Mouse (Mus musculus) hindbrain, embryonic 10.5 days (tissue): ENCODE data around the gene Tomm20. TPM values are rescaled to one million over a fixed set of nuclear protein-coding genes. Genes with fewer than 3 reads are reported as not detected.
A peak's percentile ranks its signal among the peaks of the same experiment; 100 is the strongest.

Experiments used
- DNase-seq: peaks from one replicate; pipeline ENCODE4 v3.0.0-alpha.2; 2017; ENCODE audit warnings: low spot score
- H3K27ac ChIP-seq: fragments of 300-500 bp; sonication (generic); 2 replicates; pipeline ENCODE4 v1.5.1; 2016; ENCODE audit warnings: mild to moderate bottlenecking, moderate library complexity
- H3K27me3 ChIP-seq: fragments of 300-500 bp; sonication (generic); 2 replicates; pipeline ENCODE4 v1.6.1; 2016; ENCODE audit warnings: mild to moderate bottlenecking; ENCODE audit not compliant: poor library complexity, insufficient read depth, severe bottlenecking
- H3K36me3 ChIP-seq: fragments of 300-500 bp; sonication (generic); 2 replicates; pipeline ENCODE4 v1.6.1; 2016; ENCODE audit warnings: mild to moderate bottlenecking, moderate library complexity
- H3K4me1 ChIP-seq: fragments of 300-500 bp; sonication (generic); replicated peaks from 2 replicates; pipeline ENCODE4 v1.6.1; 2016; ENCODE audit warnings: mild to moderate bottlenecking
- H3K4me3 ChIP-seq: fragments of 300-500 bp; sonication (generic); 2 replicates; pipeline ENCODE4 v1.5.1; 2016; ENCODE audit warnings: mild to moderate bottlenecking, moderate library complexity
- H3K9me3 ChIP-seq: fragments of 300-500 bp; sonication (generic); 2 replicates; pipeline ENCODE4 v1.6.1; 2016; ENCODE audit warnings: mild to moderate bottlenecking, moderate library complexity
- WGBS: fragments of 180-500 bp; shearing (Covaris S2); methylation state at CpG from one replicate; pipeline ENCODE4 v1.1.7; 2016; 5-methylcytosine and 5-hydroxymethylcytosine counted together
- polyA plus RNA-seq: library from polyadenylated mRNA; unstranded; fragments of >200 nt; fragmentation: Nextera tagmentation; extraction: Ambion mirVana; gene quantifications from 2 replicates; pipeline ENCODE4 v1.2.1, GENCODE M21; 2016

The Tomm20 gene
- polyA plus RNA-seq, 1 experiment from 2014 or later: 250 TPM

DNA sequence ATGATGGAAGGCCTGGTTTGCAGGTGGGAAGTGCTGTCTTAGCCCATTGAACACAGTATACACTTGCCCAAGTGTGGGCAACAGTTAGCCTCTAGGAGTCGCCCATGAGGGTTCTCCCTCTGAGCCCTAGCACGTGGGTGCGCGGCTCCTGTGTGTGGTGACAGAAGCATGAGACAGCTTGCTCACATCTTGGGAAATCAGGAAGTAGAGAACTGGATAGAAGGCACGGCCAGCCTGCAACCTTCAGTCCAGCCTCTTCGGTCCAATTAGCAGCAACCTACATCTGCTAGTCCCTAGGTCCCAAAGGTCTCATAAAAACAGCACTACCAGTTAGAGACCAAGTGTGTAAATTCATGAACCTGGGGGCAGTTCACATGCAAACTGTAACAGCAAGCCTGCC, 36.8 kb downstream of the Tomm20 start:
- H3K4me3 ChIP-seq: no peak overlapping the region
- no peak overlapping the region for H3K27ac ChIP-seq
- H3K9me3 ChIP-seq: no peaks in the 10 kb centered on the region
- 85% methylated on average over 6 of the region's 6 CpGs for WGBS
- H3K4me1 ChIP-seq: peaks cover 14% of the 10 kb centered on the region
- H3K36me3 ChIP-seq: no peaks in the 10 kb centered on the region
- DNase-seq: no peak
- no peaks in the 10 kb centered on the region for H3K27me3 ChIP-seq

DNA sequence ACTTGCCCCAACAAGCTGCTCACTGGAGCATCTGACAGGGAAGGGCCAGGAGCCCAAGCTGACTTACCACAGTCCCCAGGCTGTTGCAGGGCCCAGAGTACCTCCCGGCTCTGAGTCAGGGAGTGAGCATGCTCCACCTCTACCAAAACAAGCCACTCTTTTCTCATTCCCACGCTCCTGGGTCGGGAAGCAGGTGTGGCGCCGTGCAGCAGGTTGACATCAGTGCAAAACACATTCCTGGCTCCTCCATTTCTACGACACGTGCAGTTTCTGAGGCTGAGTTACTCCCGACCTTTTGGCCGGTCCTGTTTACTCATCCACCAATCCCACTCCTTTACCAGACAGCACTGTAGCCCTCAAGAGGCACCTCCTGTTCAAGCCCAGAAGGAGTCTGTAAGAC, 37.7 kb downstream of the Tomm20 start:
- no peaks in the 10 kb centered on the region for H3K27me3 ChIP-seq
- H3K27ac ChIP-seq: no peak overlapping the region
- peaks cover 6% of the 10 kb centered on the region; the same call in 1 of the 2 replicates for H3K4me1 ChIP-seq
- DNase-seq: no peak
- H3K36me3 ChIP-seq: no peaks in the 10 kb centered on the region
- 86% methylated on average over 9 of the region's 9 CpGs for WGBS
- H3K9me3 ChIP-seq: no peaks in the 10 kb centered on the region
- no peak overlapping the region for H3K4me3 ChIP-seq

DNA sequence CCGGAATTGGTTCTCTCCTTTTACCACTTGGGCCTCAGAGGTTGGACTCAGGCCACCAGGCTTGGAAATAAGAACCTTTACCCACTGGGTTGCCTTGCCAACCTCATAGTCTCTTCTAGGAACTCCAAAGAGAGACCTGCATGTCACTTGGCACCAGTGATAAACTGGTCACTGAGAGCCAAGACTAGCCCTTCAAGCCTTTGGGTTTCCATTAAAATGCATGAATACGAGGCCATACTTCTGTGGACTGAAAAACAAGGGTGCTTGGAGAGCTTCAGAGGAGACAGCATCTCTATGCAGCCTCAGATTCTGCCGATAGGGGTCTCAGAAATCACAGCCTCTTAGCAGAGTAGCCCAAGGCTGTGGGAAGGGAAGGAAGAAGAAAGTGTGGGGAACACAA, 38.3 kb downstream of the Tomm20 start:
- no peak overlapping the region for H3K27ac ChIP-seq
- H3K9me3 ChIP-seq: no peaks in the 10 kb centered on the region
- no peak for DNase-seq
- H3K36me3 ChIP-seq: no peaks in the 10 kb centered on the region
- H3K4me1 ChIP-seq: peaks cover 6% of the 10 kb centered on the region; the same call in 1 of the 2 replicates
- H3K27me3 ChIP-seq: no peaks in the 10 kb centered on the region
- H3K4me3 ChIP-seq: no peak overlapping the region
- WGBS: 75% methylated on average over 3 of the region's 3 CpGs

DNA sequence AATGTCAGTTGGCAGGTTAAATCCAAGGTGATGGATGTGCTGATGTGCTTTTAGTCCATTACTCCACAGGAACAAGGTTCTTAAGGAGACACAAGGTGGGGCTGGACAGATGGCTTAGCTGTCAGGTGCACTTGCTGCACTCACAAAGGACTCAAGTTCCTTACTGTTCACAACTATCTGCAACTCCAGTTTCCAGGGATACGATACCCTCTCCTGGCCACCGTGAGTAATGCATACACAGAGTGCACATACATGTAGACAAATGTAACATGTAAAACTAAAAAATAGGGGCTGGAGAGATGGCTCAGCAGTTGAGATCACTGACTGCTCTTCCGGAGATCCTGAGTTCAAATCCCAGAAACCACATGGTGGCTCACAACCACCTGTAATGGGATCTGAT, 40.3 kb downstream of the Tomm20 start:
- peak; percentile 41 for DNase-seq
- Histone ChIP-seq H3K27ac (no peak overlapping the region), H3K27me3 (no peaks in the 10 kb centered on the region), H3K36me3 (no peaks in the 10 kb centered on the region), H3K9me3 (no peaks in the 10 kb centered on the region), H3K4me1 (peaks cover 8% of the 10 kb centered on the region), H3K4me3 (no peak overlapping the region)
- WGBS: 86% methylated on average over 3 of the region's 3 CpGs

DNA sequence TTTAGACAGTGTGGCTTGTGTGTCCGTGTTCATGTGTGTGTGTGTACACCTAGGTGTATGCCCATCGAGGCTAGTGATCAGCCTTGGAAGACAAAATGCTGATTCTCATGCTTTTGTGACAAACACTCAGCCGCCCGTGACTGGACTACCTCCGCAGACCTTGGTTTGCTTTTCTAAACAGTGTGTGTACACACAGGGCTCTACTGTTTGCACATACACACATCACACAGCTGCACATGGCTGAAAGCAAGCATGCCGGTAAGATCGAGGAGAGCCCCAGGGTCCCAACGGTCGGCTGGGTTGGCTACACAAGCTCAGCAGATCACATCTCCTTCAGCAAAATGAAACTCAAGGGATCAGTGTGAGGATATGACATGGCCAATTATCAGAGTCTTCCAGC, 41.7 kb downstream of the Tomm20 start:
- WGBS: 89% methylated on average over 9 of the region's 9 CpGs
- H3K27ac ChIP-seq: no peak overlapping the region
- H3K9me3 ChIP-seq: no peaks in the 10 kb centered on the region
- DNase-seq: no peak
- no peaks in the 10 kb centered on the region for H3K36me3 ChIP-seq
- no peak overlapping the region for H3K4me3 ChIP-seq
- H3K4me1 ChIP-seq: peaks cover 5% of the 10 kb centered on the region
- no peaks in the 10 kb centered on the region for H3K27me3 ChIP-seq

DNA sequence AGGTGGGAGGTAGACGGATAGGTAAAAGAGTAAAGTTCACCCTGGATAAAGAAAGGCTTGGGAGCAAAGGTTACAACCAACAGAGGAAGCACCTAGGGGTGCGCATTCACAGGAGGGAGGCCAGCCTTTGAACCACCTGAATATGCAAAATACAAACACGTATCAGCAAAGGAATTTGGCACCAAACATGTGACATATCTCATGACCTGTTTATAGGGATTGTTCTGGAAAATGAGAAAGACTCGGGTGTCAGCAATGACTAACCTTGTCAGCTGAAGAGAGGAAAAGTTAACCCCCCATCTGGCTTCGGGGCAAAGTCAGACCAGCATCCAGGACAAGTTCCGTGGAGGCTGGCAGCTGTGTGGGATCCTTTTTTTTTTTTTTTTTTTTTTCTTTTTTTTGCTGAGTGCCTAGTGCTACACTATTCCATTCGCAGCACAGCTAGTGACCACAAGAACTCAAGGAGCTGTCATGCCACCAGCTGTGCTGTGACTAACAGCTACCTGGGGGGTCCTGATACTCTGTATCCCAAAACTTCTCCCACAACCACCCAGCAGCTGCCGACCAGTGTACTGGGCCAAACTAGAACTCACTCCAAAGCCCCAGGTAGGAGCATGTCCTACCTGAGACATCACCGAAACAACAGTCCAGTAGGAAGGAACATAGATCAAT, 42.3 kb downstream of the Tomm20 start:
- Histone ChIP-seq H3K4me1 (peaks cover 5% of the 10 kb centered on the region), H3K27ac (no peak overlapping the region), H3K27me3 (no peaks in the 10 kb centered on the region), H3K9me3 (no peaks in the 10 kb centered on the region), H3K36me3 (no peaks in the 10 kb centered on the region), H3K4me3 (no peak overlapping the region)
- no peak for DNase-seq
- WGBS: 70% methylated on average over 9 of the region's 9 CpGs

DNA sequence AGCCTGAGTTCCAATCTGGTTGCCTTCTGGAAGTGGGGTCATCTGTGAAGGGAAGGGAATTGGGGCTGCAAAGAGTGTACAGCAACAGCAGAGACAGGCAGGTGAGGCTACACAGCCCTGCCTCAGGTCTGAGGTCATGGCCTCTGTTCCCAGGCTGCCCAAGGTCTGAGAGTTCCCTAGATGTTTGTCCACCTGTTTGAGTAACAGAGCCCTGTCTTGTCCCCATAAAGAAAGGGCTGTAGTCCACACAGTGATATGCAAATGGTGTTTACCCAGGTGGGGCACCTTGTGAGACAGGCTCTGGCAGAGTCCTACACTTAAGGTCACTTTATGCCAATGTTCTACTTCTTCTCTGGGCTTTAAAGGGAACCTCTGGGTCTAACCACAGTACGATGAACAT, 44.0 kb downstream of the Tomm20 start:
- H3K4me3 ChIP-seq: no peak overlapping the region
- no peaks in the 10 kb centered on the region for H3K36me3 ChIP-seq
- H3K9me3 ChIP-seq: no peaks in the 10 kb centered on the region
- DNase-seq: no peak
- H3K4me1 ChIP-seq: peaks cover 5% of the 10 kb centered on the region
- no peak overlapping the region for H3K27ac ChIP-seq
- WGBS: 87% methylated on average over 1 of the region's 1 CpGs
- H3K27me3 ChIP-seq: no peaks in the 10 kb centered on the region

DNA sequence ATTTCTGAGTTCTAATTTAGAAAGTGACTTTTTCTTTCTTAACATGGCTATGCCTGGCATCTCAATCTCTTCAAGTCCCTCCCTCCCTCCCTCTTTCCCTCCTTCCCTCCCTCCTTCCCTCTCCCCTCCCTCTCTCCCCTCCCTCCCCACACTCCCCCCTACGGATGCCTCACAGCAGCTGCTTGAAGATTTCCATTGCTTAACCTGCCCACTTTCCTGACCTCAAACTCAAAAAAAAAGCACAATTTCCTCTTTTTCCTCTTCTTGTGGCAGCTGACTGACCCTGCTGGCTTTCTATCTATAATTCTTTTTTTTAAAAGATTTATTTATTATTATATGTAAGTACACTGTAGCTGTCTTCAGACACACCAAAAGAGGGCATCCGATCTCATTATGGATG, 44.6 kb downstream of the Tomm20 start:
- Histone ChIP-seq H3K27ac (no peak overlapping the region), H3K4me3 (no peak overlapping the region), H3K36me3 (no peaks in the 10 kb centered on the region), H3K27me3 (no peaks in the 10 kb centered on the region), H3K9me3 (no peaks in the 10 kb centered on the region), H3K4me1 (peaks cover 5% of the 10 kb centered on the region)
- DNase-seq: no peak
- 70% methylated on average over 2 of the region's 2 CpGs for WGBS

DNA sequence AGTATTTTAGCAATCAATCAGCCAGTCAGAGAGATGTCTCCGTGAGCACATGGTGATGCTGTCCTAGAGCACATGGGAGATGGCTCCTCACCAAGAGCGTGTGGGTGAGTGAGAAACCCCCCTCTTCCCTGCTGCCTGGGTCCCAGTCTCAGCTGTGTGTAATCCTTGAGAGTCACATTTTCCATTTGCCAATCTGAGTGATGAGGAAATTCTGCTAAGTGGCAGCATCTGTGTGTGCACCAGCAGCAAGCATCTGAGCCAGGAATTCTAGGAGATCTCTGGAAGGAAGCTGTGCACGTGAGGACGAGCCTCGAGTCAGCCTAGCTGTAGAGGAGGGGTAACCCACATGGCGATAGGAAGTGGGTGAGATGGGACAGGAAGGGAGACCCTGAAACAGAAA, 50.5 kb downstream of the Tomm20 start:
- Histone ChIP-seq H3K9me3 (no peaks in the 10 kb centered on the region), H3K27ac (no peak overlapping the region), H3K4me1 (peaks cover 7% of the 10 kb centered on the region; the same call in 1 of the 2 replicates), H3K27me3 (no peaks in the 10 kb centered on the region), H3K36me3 (no peaks in the 10 kb centered on the region), H3K4me3 (no peak overlapping the region)
- 75% methylated on average over 6 of the region's 6 CpGs for WGBS
- DNase-seq: no peak

DNA sequence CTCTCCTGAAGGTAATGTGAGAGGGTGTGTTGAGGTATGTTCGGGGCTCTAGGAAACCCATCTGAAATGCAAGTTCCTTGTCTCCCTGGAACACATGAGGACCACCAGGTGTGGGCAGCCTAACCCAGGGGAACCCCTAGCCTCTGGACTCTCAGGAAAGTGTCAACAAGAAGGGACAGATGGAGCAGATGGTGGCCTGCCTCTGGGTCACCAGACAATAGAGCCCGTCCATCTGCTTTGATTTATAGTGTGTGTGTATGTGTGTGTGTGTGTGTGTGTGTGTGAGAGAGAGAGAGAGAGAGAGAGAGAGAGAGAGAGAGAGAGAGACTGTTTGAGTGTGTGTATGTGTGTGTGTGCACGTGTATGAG, 58.0 kb downstream of the Tomm20 start:
- Histone ChIP-seq H3K27ac (peak overlapping the region; percentile 46), H3K36me3 (no peaks in the 10 kb centered on the region), H3K27me3 (no peaks in the 10 kb centered on the region), H3K4me1 (peaks cover 37% of the 10 kb centered on the region), H3K9me3 (no peaks in the 10 kb centered on the region), H3K4me3 (no peak overlapping the region)
- 66% methylated on average over 3 of the region's 3 CpGs for WGBS
- DNase-seq: peak; percentile 37

DNA sequence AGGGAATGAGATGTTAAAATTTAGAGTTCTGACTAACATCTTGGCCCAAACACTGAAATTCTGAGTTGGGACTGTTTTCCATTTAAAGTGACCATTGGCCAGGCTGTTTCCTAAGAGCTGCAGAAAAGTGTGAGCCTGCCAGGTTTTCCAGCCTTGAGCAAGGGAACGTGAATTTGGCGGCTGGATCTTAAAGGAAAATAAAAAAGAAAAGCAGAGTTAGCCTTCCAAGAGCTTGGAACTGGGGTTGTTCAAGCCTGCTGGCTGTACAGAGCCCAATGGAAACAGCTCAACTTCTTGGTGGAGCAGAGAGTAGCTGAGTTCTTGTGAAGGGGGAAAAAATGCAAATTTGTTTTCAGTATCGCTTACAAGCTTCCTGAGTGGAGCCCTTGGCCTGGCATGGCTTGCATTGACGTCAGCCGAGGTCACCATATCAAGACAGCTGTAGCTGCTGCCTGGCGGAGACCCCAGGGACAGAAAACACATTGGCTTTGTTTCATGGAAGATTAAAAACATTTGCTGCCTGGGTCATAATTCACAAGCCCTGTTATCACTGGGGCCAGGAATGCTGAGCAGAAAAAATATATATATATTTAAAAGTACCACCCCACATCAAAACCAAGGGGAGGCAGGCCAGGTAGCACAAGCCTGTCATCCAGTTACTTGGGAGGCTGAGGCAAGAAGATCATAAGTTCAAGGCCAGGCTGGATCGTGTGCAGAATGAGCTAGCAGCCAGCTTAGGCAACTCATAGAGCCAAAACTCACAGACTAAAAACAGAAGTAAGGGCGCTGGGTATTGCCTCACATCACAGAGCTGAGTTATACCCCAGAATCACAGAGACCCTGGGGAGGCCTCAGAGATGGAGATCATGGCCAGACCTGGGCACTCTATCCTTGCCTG, 58.7 kb downstream of the Tomm20 start:
- H3K27me3 ChIP-seq: no peaks in the 10 kb centered on the region
- H3K4me1 ChIP-seq: peaks cover 37% of the 10 kb centered on the region
- H3K4me3 ChIP-seq: no peak overlapping the region
- peak; percentile 39 for DNase-seq
- WGBS: 63% methylated on average over 8 of the region's 8 CpGs
- H3K9me3 ChIP-seq: no peaks in the 10 kb centered on the region
- no peaks in the 10 kb centered on the region for H3K36me3 ChIP-seq
- H3K27ac ChIP-seq: peak overlapping the region; percentile 79

DNA sequence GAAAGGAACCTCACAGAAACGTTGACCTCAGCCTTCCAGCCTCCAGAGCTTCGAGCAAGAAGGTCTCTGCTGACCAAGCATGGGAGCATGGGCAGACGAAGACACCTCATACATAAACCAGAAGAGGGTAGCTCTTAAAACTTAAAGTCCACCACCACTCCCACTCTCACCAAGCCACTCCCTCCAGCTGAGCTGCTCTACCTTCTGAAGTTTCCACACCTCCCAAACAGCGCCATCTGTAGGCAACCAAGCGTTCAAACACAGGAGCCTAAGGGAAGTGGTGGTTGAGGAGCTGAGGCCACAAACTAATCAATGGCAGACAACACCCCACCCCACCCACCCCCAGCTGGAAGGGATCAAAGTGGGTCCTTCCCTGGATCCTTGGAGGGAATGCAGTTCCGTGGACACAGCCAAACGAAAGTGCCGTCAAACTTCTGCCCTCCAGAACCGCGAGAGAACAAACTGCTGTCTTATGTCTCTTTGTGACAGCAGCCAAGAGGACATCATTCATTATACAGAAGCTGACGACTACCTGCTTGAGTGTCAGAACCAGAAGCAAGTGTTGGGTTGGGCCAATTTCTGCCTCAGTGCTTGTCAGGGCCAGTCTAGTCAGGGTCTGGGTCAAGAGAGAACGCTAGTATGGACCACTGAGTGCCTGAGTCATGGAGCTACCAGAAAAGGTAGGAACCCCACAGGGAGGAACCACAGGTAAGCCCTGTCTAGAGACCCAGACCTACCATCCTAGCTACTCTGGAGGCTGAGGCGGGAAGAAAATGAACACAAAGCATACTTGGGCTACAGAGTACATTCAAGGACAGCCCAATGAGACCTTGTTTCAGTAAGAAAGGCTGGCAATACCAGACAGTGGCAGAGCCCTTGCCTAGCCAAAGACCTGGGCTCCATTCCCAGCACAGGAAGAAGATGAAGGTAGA, 59.8 kb downstream of the Tomm20 start:
- peaks cover 37% of the 10 kb centered on the region for H3K4me1 ChIP-seq
- no peaks in the 10 kb centered on the region for H3K9me3 ChIP-seq
- H3K27ac ChIP-seq: peak overlapping the region; percentile 79
- WGBS: 77% methylated on average over 13 of the region's 13 CpGs
- H3K4me3 ChIP-seq: no peak overlapping the region
- DNase-seq: no peak
- no peaks in the 10 kb centered on the region for H3K36me3 ChIP-seq
- H3K27me3 ChIP-seq: no peaks in the 10 kb centered on the region
